Mouse (Mus musculus): ENCODE results near the gene Gm5294. TPM values are rescaled to one million over a fixed set of nuclear protein-coding genes. Genes with fewer than 3 reads are reported as not detected.

The Gm5294 gene
- polyA plus RNA-seq, 1 experiment from 2014 or later, result not detected

GRCm38 (mm10) chr5:138801588-138802116, 18.2 kb upstream of the Gm5294 start:
- H3K9me3 ChIP-seq (replicated peaks), result no peaks in the 10 kb centered on the region
- no peak overlapping the region for H3K4me3 ChIP-seq (replicated peaks)
- WGBS, result 47% methylated on average over 7 of the region's 7 CpGs
- H3K36me3 ChIP-seq, result no peaks in the 10 kb centered on the region
- no peak for ATAC-seq (ENCODE audit: insufficient number of reproducible peaks, low FRiP score, low TSS enrichment, low read depth)
- H3K4me1 ChIP-seq, result peaks cover 4% of the 10 kb centered on the region; the same call in 1 of the 2 replicates
- H3K4me2 ChIP-seq (replicated peaks), result no peak overlapping the region
- H3K27ac ChIP-seq (replicated peaks), result no peak overlapping the region
- no peak overlapping the region for H3K9ac ChIP-seq
- H3K27me3 ChIP-seq, result no peaks in the 10 kb centered on the region

- Histone ChIP-seq H3K4me2 (replicated peaks) (no peak overlapping the region), H3K4me1 (peaks cover 4% of the 10 kb centered on the region; the same call in 1 of the 2 replicates), H3K36me3 (no peaks in the 10 kb centered on the region), H3K27ac (replicated peaks) (no peak overlapping the region), H3K27me3 (no peaks in the 10 kb centered on the region), H3K4me3 (replicated peaks) (no peak overlapping the region), H3K9me3 (replicated peaks) (no peaks in the 10 kb centered on the region), H3K9ac (no peak overlapping the region)
- 82% methylated on average over 5 of the region's 5 CpGs for WGBS
- ATAC-seq (ENCODE audit: insufficient number of reproducible peaks, low FRiP score, low TSS enrichment, low read depth), result no peak
These were observed 15.6 kb upstream of the Gm5294 start for GRCm38 (mm10) chr5:138804286-138804685.

GRCm38 (mm10) chr5:138809767-138810166, 10.1 kb upstream of the Gm5294 start:
- no peaks in the 10 kb centered on the region for H3K4me1 ChIP-seq
- H3K36me3 ChIP-seq, result no peaks in the 10 kb centered on the region
- no peaks in the 10 kb centered on the region for H3K9me3 ChIP-seq (replicated peaks)
- H3K9ac ChIP-seq, result no peak overlapping the region
- H3K27ac ChIP-seq (replicated peaks), result no peak overlapping the region
- H3K4me3 ChIP-seq (replicated peaks), result no peak overlapping the region
- no peak for ATAC-seq (ENCODE audit: insufficient number of reproducible peaks, low FRiP score, low TSS enrichment, low read depth)
- WGBS, result 83% methylated on average over 6 of the region's 6 CpGs
- H3K4me2 ChIP-seq (replicated peaks), result no peak overlapping the region
- H3K27me3 ChIP-seq, result no peaks in the 10 kb centered on the region

GRCm38 (mm10) chr5:138820717-138821332, 945 bp downstream of the Gm5294 start:
- H3K4me2 ChIP-seq (replicated peaks), result peak overlapping the region; percentile 61
- H3K4me3 ChIP-seq (replicated peaks), result peak overlapping the region; percentile 31
- H3K9ac ChIP-seq, result no peak overlapping the region
- H3K36me3 ChIP-seq, result no peaks in the 10 kb centered on the region
- ATAC-seq (ENCODE audit: insufficient number of reproducible peaks, low FRiP score, low TSS enrichment, low read depth), result no peak
- no peak overlapping the region for H3K27ac ChIP-seq (replicated peaks)
- peaks cover 21% of the 10 kb centered on the region for H3K4me1 ChIP-seq
- peaks cover 62% of the 10 kb centered on the region for H3K27me3 ChIP-seq
- 2% methylated on average over 39 of the region's 39 CpGs for WGBS
- no peaks in the 10 kb centered on the region for H3K9me3 ChIP-seq (replicated peaks)

GRCm38 (mm10) chr5:138825090-138825489, 5.2 kb downstream of the Gm5294 start:
- Histone ChIP-seq H3K36me3 (no peaks in the 10 kb centered on the region), H3K4me1 (peaks cover 17% of the 10 kb centered on the region), H3K4me3 (replicated peaks) (no peak overlapping the region), H3K27ac (replicated peaks) (no peak overlapping the region), H3K4me2 (replicated peaks) (no peak overlapping the region), H3K9me3 (replicated peaks) (no peaks in the 10 kb centered on the region), H3K9ac (no peak overlapping the region), H3K27me3 (peaks cover 42% of the 10 kb centered on the region)
- no peak for ATAC-seq (ENCODE audit: insufficient number of reproducible peaks, low FRiP score, low TSS enrichment, low read depth)
- 58% methylated on average over 3 of the region's 3 CpGs for WGBS

- Histone ChIP-seq H3K4me1 (peaks cover 4% of the 10 kb centered on the region; the same call in 1 of the 2 replicates), H3K9ac (no peak overlapping the region), H3K36me3 (no peaks in the 10 kb centered on the region), H3K27ac (replicated peaks) (no peak overlapping the region), H3K9me3 (replicated peaks) (no peaks in the 10 kb centered on the region), H3K4me3 (replicated peaks) (no peak overlapping the region), H3K4me2 (replicated peaks) (no peak overlapping the region), H3K27me3 (no peaks in the 10 kb centered on the region)
- no peak for ATAC-seq (ENCODE audit: insufficient number of reproducible peaks, low FRiP score, low TSS enrichment, low read depth)
- WGBS, result 31% methylated on average over 6 of the region's 6 CpGs
These were observed 13.5 kb downstream of the Gm5294 start for GRCm38 (mm10) chr5:138833406-138833805.

GRCm38 (mm10) chr5:138834910-138835309, 15.0 kb downstream of the Gm5294 start:
- H3K4me1 ChIP-seq, result peaks cover 4% of the 10 kb centered on the region; the same call in 1 of the 2 replicates
- WGBS, result 80% methylated on average over 3 of the region's 3 CpGs
- no peak overlapping the region for H3K4me3 ChIP-seq (replicated peaks)
- H3K9me3 ChIP-seq (replicated peaks), result no peaks in the 10 kb centered on the region
- no peaks in the 10 kb centered on the region for H3K27me3 ChIP-seq
- no peak overlapping the region for H3K27ac ChIP-seq (replicated peaks)
- H3K36me3 ChIP-seq, result no peaks in the 10 kb centered on the region
- H3K9ac ChIP-seq, result no peak overlapping the region
- no peak overlapping the region for H3K4me2 ChIP-seq (replicated peaks)
- ATAC-seq (ENCODE audit: insufficient number of reproducible peaks, low FRiP score, low TSS enrichment, low read depth), result no peak

GRCm38 (mm10) chr5:138840981-138841380, 21.1 kb downstream of the Gm5294 start:
- no peak overlapping the region for H3K4me3 ChIP-seq (replicated peaks)
- H3K9ac ChIP-seq, result no peak overlapping the region
- no peak overlapping the region for H3K27ac ChIP-seq (replicated peaks)
- no peaks in the 10 kb centered on the region for H3K4me1 ChIP-seq
- H3K36me3 ChIP-seq, result no peaks in the 10 kb centered on the region
- no peak overlapping the region for H3K4me2 ChIP-seq (replicated peaks)
- H3K9me3 ChIP-seq (replicated peaks), result no peaks in the 10 kb centered on the region
- H3K27me3 ChIP-seq, result no peaks in the 10 kb centered on the region
- ATAC-seq (ENCODE audit: insufficient number of reproducible peaks, low FRiP score, low TSS enrichment, low read depth), result no peak
- WGBS, result 85% methylated on average over 4 of the region's 4 CpGs

- H3K4me1 ChIP-seq, result no peaks in the 10 kb centered on the region
- H3K9ac ChIP-seq, result no peak overlapping the region
- 67% methylated on average over 9 of the region's 9 CpGs for WGBS
- no peak for ATAC-seq (ENCODE audit: insufficient number of reproducible peaks, low FRiP score, low TSS enrichment, low read depth)
- H3K27me3 ChIP-seq, result no peaks in the 10 kb centered on the region
- H3K36me3 ChIP-seq, result no peaks in the 10 kb centered on the region
- H3K4me3 ChIP-seq (replicated peaks), result no peak overlapping the region
- H3K9me3 ChIP-seq (replicated peaks), result no peaks in the 10 kb centered on the region
- H3K27ac ChIP-seq (replicated peaks), result no peak overlapping the region
- no peak overlapping the region for H3K4me2 ChIP-seq (replicated peaks)
These were observed 23.4 kb downstream of the Gm5294 start for GRCm38 (mm10) chr5:138843168-138843824.

- H3K4me1 ChIP-seq, result 0 out of 2 replicates have a peak, but pooled peaks cover 6% of the 10 kb centered on the region
- H3K9me3 ChIP-seq (replicated peaks), result no peaks in the 10 kb centered on the region
- ATAC-seq (ENCODE audit: insufficient number of reproducible peaks, low FRiP score, low TSS enrichment, low read depth), result no peak
- no peak overlapping the region for H3K27ac ChIP-seq (replicated peaks)
- no peak overlapping the region for H3K4me2 ChIP-seq (replicated peaks)
- H3K36me3 ChIP-seq, result no peaks in the 10 kb centered on the region
- no peak overlapping the region for H3K4me3 ChIP-seq (replicated peaks)
- no peak overlapping the region for H3K9ac ChIP-seq
- H3K27me3 ChIP-seq, result 0 out of 2 replicates have a peak, but pooled peaks cover 3% of the 10 kb centered on the region
- 73% methylated on average over 4 of the region's 4 CpGs for WGBS
These were observed 26.6 kb downstream of the Gm5294 start for GRCm38 (mm10) chr5:138846506-138846905.

GRCm38 (mm10) chr5:138848102-138848501, 28.2 kb downstream of the Gm5294 start:
- ATAC-seq (ENCODE audit: insufficient number of reproducible peaks, low FRiP score, low TSS enrichment, low read depth), result 0 out of 2 replicates have a peak, but pooled peaks have one; percentile 17
- Histone ChIP-seq H3K36me3 (no peaks in the 10 kb centered on the region), H3K4me1 (0 out of 2 replicates have a peak, but pooled peaks cover 6% of the 10 kb centered on the region), H3K27me3 (0 out of 2 replicates have a peak, but pooled peaks cover 3% of the 10 kb centered on the region), H3K27ac (replicated peaks) (no peak overlapping the region), H3K4me2 (replicated peaks) (0 out of 2 replicates have a peak overlapping the region, but pooled peaks have one; percentile 19), H3K9ac (no peak overlapping the region), H3K4me3 (replicated peaks) (no peak overlapping the region), H3K9me3 (replicated peaks) (no peaks in the 10 kb centered on the region)
- 4% methylated on average over 7 of the region's 7 CpGs for WGBS
